Comparison of ENCODE assay signal across 19 mouse cellular contexts in genomic region chr2:94267213-94267850, GRCm38 (mm10).
DNase-seq lines count a peak whose midpoint lies in the region; ATAC-seq and TF ChIP-seq lines count a peak whose summit lies in the region.
"Had no signal": no experiment of that assay in that cellular context is flagged by ENCODE, and none has a peak within 500 bp of the region (broad histone marks: within the 10 kb centered on the region; RNA-seq: fewer than 3 reads in every experiment).

No protein-coding gene starts in this region.

- peaks cover 47% of the 10 kb centered on the region for H3K4me1 ChIP-seq in hindbrain, embryonic 13.5 days (replicated peaks)
- H3K4me1 ChIP-seq in hindbrain, embryonic 14.5 days (replicated peaks; ENCODE audit: control insufficient read depth, insufficient read depth, low read length) = peaks cover 35% of the 10 kb centered on the region
- peaks cover 11 to 43% of the 10 kb centered on the region in 2 experiments for H3K4me1 ChIP-seq in CH12.LX (ENCODE audit: control insufficient read depth in 1 of 2, insufficient read depth in 2 of 2)
- peaks cover 26% of the 10 kb centered on the region for H3K4me1 ChIP-seq in forebrain, embryonic 11.5 days (replicated peaks; ENCODE audit: control insufficient read depth, insufficient read depth, low read length)
- peaks cover 27% of the 10 kb centered on the region for H3K4me1 ChIP-seq in midbrain, embryonic 14.5 days (ENCODE audit: control insufficient read depth, insufficient read depth, low read length)
- peaks cover 9% of the 10 kb centered on the region; the same call in 1 of the 2 replicates for H3K4me1 ChIP-seq in liver, embryonic 12.5 days

- no peak overlapping the region for H3K4me3 ChIP-seq in hindbrain, embryonic 13.5 days
- H3K4me3 ChIP-seq in hindbrain, embryonic 14.5 days (replicated peaks; ENCODE audit: low read length) = no peak overlapping the region
- no peak overlapping the region for H3K4me3 ChIP-seq in CH12.LX (replicated peaks in 1 of 3; ENCODE audit: low read depth in 2 of 3, low read length in 2 of 3, poor library complexity in 1 of 3)
- H3K4me3 ChIP-seq in forebrain, embryonic 11.5 days (ENCODE audit: low read depth, low read length) = no peak overlapping the region
- no peak overlapping the region for H3K4me3 ChIP-seq in midbrain, embryonic 14.5 days (replicated peaks; ENCODE audit: low read depth, low read length)
- no peak overlapping the region for H3K4me3 ChIP-seq in liver, embryonic 12.5 days
- H3K4me3 ChIP-seq: embryonic facial prominence, embryonic 12.5 days; gastrocnemius, adult 2 months; limb, embryonic 13.5 days; liver, embryonic 15.5 days had no signal

- no peaks in the 10 kb centered on the region for H3K79me2 ChIP-seq in CH12.LX (replicated peaks; ENCODE audit: control insufficient read depth, extremely low read depth, insufficient read depth, poor library complexity, severe bottlenecking)

- 26% methylated on average over 4 of the region's 4 CpGs for WGBS in hindbrain, embryonic 13.5 days
- 17% methylated on average over 4 of the region's 4 CpGs for WGBS in hindbrain, embryonic 14.5 days
- 19% methylated on average over 4 of the region's 4 CpGs for WGBS in forebrain, embryonic 11.5 days
- WGBS in midbrain, embryonic 14.5 days = 18% methylated on average over 4 of the region's 4 CpGs
- WGBS in liver, embryonic 12.5 days (ENCODE audit: insufficient replicate concordance) = 33% methylated on average over 4 of the region's 4 CpGs

- no peak for ATAC-seq in hindbrain, embryonic 13.5 days (ENCODE audit: low FRiP score)
- ATAC-seq in hindbrain, embryonic 14.5 days (ENCODE audit: low FRiP score) = no peak
- ATAC-seq in forebrain, embryonic 11.5 days (replicated peaks; ENCODE audit: low FRiP score) = no peak
- ATAC-seq in midbrain, embryonic 14.5 days (ENCODE audit: low FRiP score, low TSS enrichment) = no peak
- no peak for ATAC-seq in liver, embryonic 12.5 days

- TF ChIP-seq RAD21 in CH12.LX (IDR thresholded peaks at IDR 0.05; ENCODE audit: low read depth, low read length) = no peak

- TF ChIP-seq CTCF in CH12.LX (conservative IDR thresholded peaks at IDR 0.05 in 1 of 2, IDR thresholded peaks at IDR 0.05 in 1 of 2; ENCODE audit: low read depth in 2 of 2, low read length in 2 of 2) = no peak

- TF ChIP-seq POLR2A in CH12.LX (IDR thresholded peaks at IDR 0.05; ENCODE audit: low read depth, low read length) = no peak

- H3K36me3 ChIP-seq in hindbrain, embryonic 13.5 days = no peaks in the 10 kb centered on the region
- H3K36me3 ChIP-seq in hindbrain, embryonic 14.5 days (replicated peaks; ENCODE audit: control insufficient read depth, insufficient read depth) = no peaks in the 10 kb centered on the region
- no peaks in the 10 kb centered on the region for H3K36me3 ChIP-seq in CH12.LX (replicated peaks in 1 of 2; ENCODE audit: control insufficient read depth in 1 of 2, insufficient read depth in 1 of 2, low read length in 1 of 2)
- no peaks in the 10 kb centered on the region for H3K36me3 ChIP-seq in forebrain, embryonic 11.5 days (ENCODE audit: control insufficient read depth, insufficient read depth, low read length)
- H3K36me3 ChIP-seq in midbrain, embryonic 14.5 days (ENCODE audit: control insufficient read depth, insufficient read depth, low read length) = no peaks in the 10 kb centered on the region
- no peaks in the 10 kb centered on the region for H3K36me3 ChIP-seq in liver, embryonic 12.5 days
- H3K36me3 ChIP-seq: embryonic facial prominence, embryonic 12.5 days; limb, embryonic 13.5 days; liver, embryonic 15.5 days had no signal

- no peaks in the 10 kb centered on the region for H3K9me3 ChIP-seq in hindbrain, embryonic 13.5 days
- no peaks in the 10 kb centered on the region for H3K9me3 ChIP-seq in hindbrain, embryonic 14.5 days (ENCODE audit: control insufficient read depth, low read length)
- H3K9me3 ChIP-seq in CH12.LX (replicated peaks; ENCODE audit: low read length) = no peaks in the 10 kb centered on the region
- no peaks in the 10 kb centered on the region for H3K9me3 ChIP-seq in forebrain, embryonic 11.5 days (ENCODE audit: control insufficient read depth, low read length)
- no peaks in the 10 kb centered on the region for H3K9me3 ChIP-seq in midbrain, embryonic 14.5 days (ENCODE audit: control insufficient read depth, low read length)
- no peaks in the 10 kb centered on the region for H3K9me3 ChIP-seq in liver, embryonic 12.5 days (replicated peaks)
- H3K9me3 ChIP-seq: embryonic facial prominence, embryonic 12.5 days; limb, embryonic 13.5 days; liver, embryonic 15.5 days had no signal

- peak overlapping the region; percentile 56; the same call in 1 of the 2 replicates for H3K27ac ChIP-seq in hindbrain, embryonic 13.5 days
- H3K27ac ChIP-seq in hindbrain, embryonic 14.5 days = no peak overlapping the region
- no peak overlapping the region for H3K27ac ChIP-seq in CH12.LX (ENCODE audit: insufficient read depth, low read depth)
- H3K27ac ChIP-seq in forebrain, embryonic 11.5 days (ENCODE audit: low read depth, low read length) = peak overlapping the region; percentile 60; the same call in 1 of the 2 replicates
- 0 out of 2 replicates have a peak overlapping the region, but pooled peaks have one; percentile 41 for H3K27ac ChIP-seq in midbrain, embryonic 14.5 days (replicated peaks; ENCODE audit: low read depth, low read length)
- H3K27ac ChIP-seq in liver, embryonic 12.5 days = no peak overlapping the region
- H3K27ac ChIP-seq: embryonic facial prominence, embryonic 12.5 days; gastrocnemius, adult 2 months; limb, embryonic 13.5 days; liver, embryonic 15.5 days had no signal

- in situ Hi-C loops in CH12.LX (cut with MboI; ENCODE audit: low pct_ligation_motif_present, low pct_unique_long_range_greater_than_20kb, low sequenced_read_pairs) = no loop called here

- peak; percentile 42; the same call in 1 of the 2 replicates for TF ChIP-seq EP300 in CH12.LX (IDR thresholded peaks at IDR 0.05; ENCODE audit: low read length)

- DNase-seq in hindbrain, embryonic 14.5 days (ENCODE audit: low spot score) = no peak
- peak; percentile 40 for DNase-seq in CH12.LX (ENCODE audit: extremely low read depth)
- no peak for DNase-seq in forebrain, embryonic 11.5 days (ENCODE audit: low spot score)
- no peak for DNase-seq in midbrain, embryonic 14.5 days
- no peak for DNase-seq in layer of hippocampus, postnatal 25 days (ENCODE audit: extremely low spot score in 1 of 2, low spot score in 1 of 2)
- DNase-seq: adrenal gland, postnatal 10 days; cerebellum, adult 8-10 months; gastrocnemius, adult 2 months; heart, adult 11 months; kidney, adult 2 months; kidney, postnatal 25 days; lung, postnatal 10 days; right cerebral cortex, adult 18-20 months; thymus, postnatal 36 days had no signal

- no peak overlapping the region for H3K9ac ChIP-seq in hindbrain, embryonic 13.5 days
- no peak overlapping the region for H3K9ac ChIP-seq in hindbrain, embryonic 14.5 days
- no peak overlapping the region for H3K9ac ChIP-seq in CH12.LX (ENCODE audit: insufficient read depth, low read depth)
- no peak overlapping the region for H3K9ac ChIP-seq in forebrain, embryonic 11.5 days (ENCODE audit: low read length)
- no peak overlapping the region for H3K9ac ChIP-seq in midbrain, embryonic 14.5 days (replicated peaks; ENCODE audit: low read length)
- H3K9ac ChIP-seq in liver, embryonic 12.5 days = no peak overlapping the region
- H3K9ac ChIP-seq: embryonic facial prominence, embryonic 12.5 days; limb, embryonic 13.5 days; liver, embryonic 15.5 days had no signal

- peaks cover 16% of the 10 kb centered on the region; the same call in 1 of the 2 replicates for H3K27me3 ChIP-seq in hindbrain, embryonic 13.5 days
- no peaks in the 10 kb centered on the region for H3K27me3 ChIP-seq in hindbrain, embryonic 14.5 days (ENCODE audit: control insufficient read depth, insufficient read depth, low read length)
- peaks cover 55% of the 10 kb centered on the region for H3K27me3 ChIP-seq in CH12.LX (replicated peaks)
- H3K27me3 ChIP-seq in forebrain, embryonic 11.5 days (ENCODE audit: control insufficient read depth, insufficient read depth, low read length) = no peaks in the 10 kb centered on the region
- H3K27me3 ChIP-seq in midbrain, embryonic 14.5 days (ENCODE audit: control insufficient read depth, insufficient read depth, low read length) = no peaks in the 10 kb centered on the region
- peaks cover 81% of the 10 kb centered on the region for H3K27me3 ChIP-seq in liver, embryonic 12.5 days (replicated peaks)

- dilution Hi-C loops in CH12.LX (cut with MboI; ENCODE audit: extremely low pct_ligation_motif_present, extremely low pct_unique_long_range_greater_than_20kb, low sequenced_read_pairs) = no loop called here

- no peak overlapping the region for H3K4me2 ChIP-seq in hindbrain, embryonic 13.5 days
- H3K4me2 ChIP-seq in hindbrain, embryonic 14.5 days (replicated peaks) = no peak overlapping the region
- no peak overlapping the region for H3K4me2 ChIP-seq in CH12.LX (ENCODE audit: insufficient read depth, low read depth, poor library complexity, severe bottlenecking)
- no peak overlapping the region for H3K4me2 ChIP-seq in forebrain, embryonic 11.5 days (ENCODE audit: low read depth, low read length, severe bottlenecking)
- no peak overlapping the region for H3K4me2 ChIP-seq in midbrain, embryonic 14.5 days (ENCODE audit: low read length)
- no peak overlapping the region for H3K4me2 ChIP-seq in liver, embryonic 12.5 days
- H3K4me2 ChIP-seq: embryonic facial prominence, embryonic 12.5 days; limb, embryonic 13.5 days; liver, embryonic 15.5 days had no signal

TF ChIP-seq in CH12.LX, 34 proteins besides CTCF, POLR2A, EP300 and RAD21 (continues in another document):
- no peak for TF ChIP-seq ZNF384 (IDR thresholded peaks at IDR 0.05; ENCODE audit: low read depth, low read length)
- no peak for TF ChIP-seq JUND (conservative IDR thresholded peaks at IDR 0.05; ENCODE audit: low read depth, low read length)
- no peak for TF ChIP-seq SIN3A (IDR thresholded peaks at IDR 0.05; ENCODE audit: low read length)
- TF ChIP-seq JUN (IDR thresholded peaks at IDR 0.05; ENCODE audit: insufficient read depth, low read depth, low read length) = no peak
- TF ChIP-seq NRF1 (IDR thresholded peaks at IDR 0.05; ENCODE audit: low read depth, low read length) = no peak
- no peak for TF ChIP-seq SMC3 (IDR thresholded peaks at IDR 0.05; ENCODE audit: low read depth, low read length)
- TF ChIP-seq ZKSCAN1 (IDR thresholded peaks at IDR 0.05; ENCODE audit: borderline replicate concordance, low read depth, low read length) = no peak
- 0 out of 2 replicates have a peak, but pooled peaks have one; percentile 33 for TF ChIP-seq RCOR1 (conservative IDR thresholded peaks at IDR 0.05; ENCODE audit: low read depth, low read length)
- no peak for TF ChIP-seq MXI1 (IDR thresholded peaks at IDR 0.05; ENCODE audit: low read depth, low read length)
- TF ChIP-seq TBP (conservative IDR thresholded peaks at IDR 0.05; ENCODE audit: low read depth, low read length) = no peak
- TF ChIP-seq ETS1 (conservative IDR thresholded peaks at IDR 0.05; ENCODE audit: low read depth, low read length) = no peak
- TF ChIP-seq E2F4 (IDR thresholded peaks at IDR 0.05; ENCODE audit: insufficient replicate concordance, low read depth, low read length) = no peak
- TF ChIP-seq MAFK (IDR thresholded peaks at IDR 0.05; ENCODE audit: insufficient replicate concordance, low read length) = peak; percentile 57; the same call in 1 of the 2 replicates
- TF ChIP-seq UBTF (IDR thresholded peaks at IDR 0.05; ENCODE audit: low read depth, low read length) = no peak

Comparison
In these comparisons a context has a peak if more than half of its experiments do, and no peak if none do; other contexts are left out.
1. H3K27ac ChIP-seq: peak in hindbrain, embryonic 13.5 days (single experiment), forebrain, embryonic 11.5 days (single experiment) and midbrain, embryonic 14.5 days (single experiment); none in hindbrain, embryonic 14.5 days (single experiment), CH12.LX (single experiment) and liver, embryonic 12.5 days (single experiment).